Mouse (Mus musculus) liver, embryonic 15.5 days (tissue): Measurements from ENCODE around the gene Gin1. TPM values are rescaled to one million over a fixed set of nuclear protein-coding genes. Genes with fewer than 3 reads are reported as not detected.
"Not testable (repeated sequence)": the region's sequence is repeated elsewhere in the genome, so short reads cannot be mapped to it uniquely, and the experiment has no call there.

Experiments used
- ATAC-seq: fragments of 200-750 bp; cut with Nextera tagmentation; 2 replicates; pipeline ENCODE4 v1.8.0; 2017; ENCODE audit warnings: moderate number of reproducible peaks, mild to moderate bottlenecking, moderate library complexity; ENCODE audit not compliant: insufficient read depth
- H3K27ac ChIP-seq: fragments of 300-500 bp; sonication (generic); replicated peaks from 2 replicates; pipeline ENCODE4 v1.5.1; 2015; ENCODE audit warnings: mild to moderate bottlenecking, inconsistent platforms
- H3K27me3 ChIP-seq: fragments of 300-500 bp; sonication (generic); 2 replicates; pipeline ENCODE4 v1.6.1; 2015; ENCODE audit warnings: mild to moderate bottlenecking, inconsistent platforms
- H3K36me3 ChIP-seq: fragments of 300-500 bp; sonication (generic); replicated peaks from 2 replicates; pipeline ENCODE4 v1.6.1; 2015; ENCODE audit warnings: moderate library complexity, mild to moderate bottlenecking, inconsistent platforms
- H3K4me1 ChIP-seq: fragments of 300-500 bp; sonication (generic); replicated peaks from 2 replicates; pipeline ENCODE4 v1.6.1; 2015; ENCODE audit warnings: inconsistent platforms
- H3K4me2 ChIP-seq: fragments of 300-500 bp; sonication (generic); 2 replicates; pipeline ENCODE4 v1.6.1; 2015; ENCODE audit warnings: moderate library complexity, mild to moderate bottlenecking, inconsistent platforms
- H3K4me3 ChIP-seq: fragments of 300-500 bp; sonication (generic); replicated peaks from 2 replicates; pipeline ENCODE4 v1.5.1; 2015; ENCODE audit warnings: mild to moderate bottlenecking, inconsistent platforms
- H3K9ac ChIP-seq: fragments of 300-500 bp; sonication (generic); 2 replicates; pipeline ENCODE4 v1.6.1; 2015; ENCODE audit warnings: moderate library complexity, mild to moderate bottlenecking, inconsistent platforms
- H3K9me3 ChIP-seq: fragments of 300-500 bp; sonication (generic); replicated peaks from 2 replicates; pipeline ENCODE4 v1.6.1; 2016; ENCODE audit warnings: inconsistent platforms
- WGBS: fragments of 180-500 bp; shearing (Covaris S2); methylation state at CpG from one replicate; pipeline ENCODE4 v1.1.7; 2015; ENCODE audit warnings: mixed read lengths; ENCODE audit not compliant: insufficient replicate concordance; 5-methylcytosine and 5-hydroxymethylcytosine counted together
- polyA plus RNA-seq: library from polyadenylated mRNA; unstranded; fragments of >200 nt; fragmentation: Nextera tagmentation; extraction: Ambion mirVana; gene quantifications from 2 replicates; pipeline ENCODE4 v1.2.1, GENCODE M21; 2015

Gene Gin1
- polyA plus RNA-seq, 1 experiment from 2014 or later = 11.0 TPM

- no peak overlapping the region for H3K27ac ChIP-seq
- 76% methylated on average over 6 of the region's 6 CpGs for WGBS
Measured at GRCm38 (mm10) chr1:97761477-97761876, 8.5 kb upstream of the Gin1 start.

GRCm38 (mm10) chr1:97765712-97766111 lies 4.3 kb upstream of the Gin1 start:
- not testable (repeated sequence) for H3K4me2 ChIP-seq, ATAC-seq, H3K27me3 ChIP-seq, H3K9me3 ChIP-seq, H3K4me3 ChIP-seq, H3K9ac ChIP-seq, H3K27ac ChIP-seq, H3K36me3 ChIP-seq
- peaks cover 27% of the 10 kb centered on the region for H3K4me1 ChIP-seq
- WGBS = 73% methylated on average over 4 of the region's 4 CpGs

More at GRCm38 (mm10) chr1:97761477-97761876, 8.5 kb upstream of the Gin1 start:
- H3K9ac ChIP-seq = no peak overlapping the region
- no peak overlapping the region for H3K4me3 ChIP-seq
- peaks cover 9% of the 10 kb centered on the region; the same call in 1 of the 2 replicates for H3K4me1 ChIP-seq
- no peaks in the 10 kb centered on the region for H3K9me3 ChIP-seq
- no peaks in the 10 kb centered on the region for H3K27me3 ChIP-seq
- H3K36me3 ChIP-seq = 0 out of 2 replicates have a peak, but pooled peaks cover 3% of the 10 kb centered on the region
- no peak for ATAC-seq
- no peak overlapping the region for H3K4me2 ChIP-seq

GRCm38 (mm10) chr1:97768089-97768488 lies 1.9 kb upstream of the Gin1 start:
- Histone ChIP-seq H3K4me1 (peaks cover 45% of the 10 kb centered on the region), H3K36me3 (no peaks in the 10 kb centered on the region), H3K4me3 (peak overlapping the region; percentile 94), H3K27ac (no peak overlapping the region), H3K4me2 (peak overlapping the region; percentile 93), H3K27me3 (no peaks in the 10 kb centered on the region), H3K9me3 (no peaks in the 10 kb centered on the region), H3K9ac (no peak overlapping the region)
- 62% methylated on average over 2 of the region's 2 CpGs for WGBS
- ATAC-seq = no peak

GRCm38 (mm10) chr1:97768906-97769293 lies 1.1 kb upstream of the Gin1 start:
- WGBS = 9% methylated on average over 7 of the region's 7 CpGs
- Histone ChIP-seq H3K9ac (peak overlapping the region; percentile 80), H3K27me3 (no peaks in the 10 kb centered on the region), H3K4me3 (peak overlapping the region; percentile 94), H3K4me1 (peaks cover 50% of the 10 kb centered on the region), H3K4me2 (peak overlapping the region; percentile 93), H3K36me3 (no peaks in the 10 kb centered on the region), H3K27ac (peak overlapping the region; percentile 88), H3K9me3 (no peaks in the 10 kb centered on the region)
- ATAC-seq = no peak

GRCm38 (mm10) chr1:97769294-97769903 lies 573 bp upstream of the Gin1 start:
- H3K36me3 ChIP-seq = no peaks in the 10 kb centered on the region
- peak overlapping the region; percentile 88 for H3K27ac ChIP-seq
- H3K4me1 ChIP-seq = peaks cover 54% of the 10 kb centered on the region
- H3K4me3 ChIP-seq = peak overlapping the region; percentile 94
- peak; percentile 33 for ATAC-seq
- no peaks in the 10 kb centered on the region for H3K27me3 ChIP-seq
- H3K9ac ChIP-seq = peak overlapping the region; percentile 80
- WGBS = under 1% methylated on average over 40 of the region's 40 CpGs
- peak overlapping the region; percentile 93 for H3K4me2 ChIP-seq
- no peaks in the 10 kb centered on the region for H3K9me3 ChIP-seq

- no peaks in the 10 kb centered on the region for H3K9me3 ChIP-seq
- H3K4me1 ChIP-seq = peaks cover 45% of the 10 kb centered on the region
- peak overlapping the region; percentile 94 for H3K4me3 ChIP-seq
- ATAC-seq = no peak
- H3K4me2 ChIP-seq = peak overlapping the region; percentile 93
- H3K9ac ChIP-seq = no peak overlapping the region
- H3K36me3 ChIP-seq = peaks cover 8% of the 10 kb centered on the region; the same call in 1 of the 2 replicates
- H3K27me3 ChIP-seq = no peaks in the 10 kb centered on the region
- H3K27ac ChIP-seq = 0 out of 2 replicates have a peak overlapping the region, but pooled peaks have one; percentile 11
- WGBS = 41% methylated on average over 7 of the region's 7 CpGs
Measured at GRCm38 (mm10) chr1:97771118-97771517, 1.1 kb downstream of the Gin1 start.

GRCm38 (mm10) chr1:97771727-97772126 lies 1.8 kb downstream of the Gin1 start:
- Histone ChIP-seq H3K9me3 (no peaks in the 10 kb centered on the region), H3K9ac (no peak overlapping the region), H3K27me3 (no peaks in the 10 kb centered on the region), H3K36me3 (peaks cover 13% of the 10 kb centered on the region; the same call in 1 of the 2 replicates), H3K27ac (no peak overlapping the region), H3K4me1 (peaks cover 45% of the 10 kb centered on the region), H3K4me2 (peak overlapping the region; percentile 93), H3K4me3 (no peak overlapping the region)
- WGBS = 83% methylated on average over 5 of the region's 5 CpGs
- no peak for ATAC-seq

- WGBS = 58% methylated on average over 6 of the region's 6 CpGs
- H3K27ac ChIP-seq = no peak overlapping the region
Measured at GRCm38 (mm10) chr1:97773362-97773761, 3.4 kb downstream of the Gin1 start.

GRCm38 (mm10) chr1:97773973-97774372 lies 4.0 kb downstream of the Gin1 start:
- Histone ChIP-seq H3K4me3 (no peak overlapping the region), H3K27ac (no peak overlapping the region), H3K4me2 (no peak overlapping the region), H3K9ac (no peak overlapping the region), H3K36me3 (peaks cover 17% of the 10 kb centered on the region), H3K27me3 (no peaks in the 10 kb centered on the region), H3K9me3 (no peaks in the 10 kb centered on the region), H3K4me1 (peaks cover 27% of the 10 kb centered on the region)
- no peak for ATAC-seq
- WGBS = 54% methylated on average over 2 of the region's 2 CpGs

More at GRCm38 (mm10) chr1:97773362-97773761, 3.4 kb downstream of the Gin1 start:
- Histone ChIP-seq H3K36me3 (peaks cover 17% of the 10 kb centered on the region), H3K4me3 (no peak overlapping the region), H3K9ac (no peak overlapping the region), H3K4me2 (no peak overlapping the region), H3K27me3 (no peaks in the 10 kb centered on the region), H3K9me3 (no peaks in the 10 kb centered on the region), H3K4me1 (peaks cover 32% of the 10 kb centered on the region)
- ATAC-seq = no peak

- no peak for ATAC-seq
- Histone ChIP-seq H3K4me1 (peaks cover 8% of the 10 kb centered on the region), H3K9me3 (no peaks in the 10 kb centered on the region), H3K4me2 (no peak overlapping the region), H3K36me3 (peaks cover 12% of the 10 kb centered on the region), H3K9ac (no peak overlapping the region), H3K4me3 (no peak overlapping the region), H3K27ac (no peak overlapping the region), H3K27me3 (no peaks in the 10 kb centered on the region)
- WGBS = 69% methylated on average over 7 of the region's 7 CpGs
Measured at GRCm38 (mm10) chr1:97781674-97782073, 11.7 kb downstream of the Gin1 start.

- Histone ChIP-seq H3K27ac (no peak overlapping the region), H3K9ac (no peak overlapping the region), H3K36me3 (peaks cover 7% of the 10 kb centered on the region; the same call in 1 of the 2 replicates), H3K9me3 (no peaks in the 10 kb centered on the region), H3K4me3 (no peak overlapping the region), H3K4me1 (peaks cover 8% of the 10 kb centered on the region), H3K4me2 (no peak overlapping the region), H3K27me3 (no peaks in the 10 kb centered on the region)
- 81% methylated on average over 7 of the region's 7 CpGs for WGBS
- ATAC-seq = no peak
Measured at GRCm38 (mm10) chr1:97784928-97785327, 15.0 kb downstream of the Gin1 start.
